Mouse (Mus musculus) adrenal gland, adult 10 weeks (tissue): Measurements from ENCODE around the gene Mbnl2. TPM values are rescaled to one million over a fixed set of nuclear protein-coding genes. Genes with fewer than 3 reads are reported as not detected.

ENCODE experiments used
- polyA plus RNA-seq: library from polyadenylated mRNA; stranded (reverse); fragments of 350-450 nt; fragmentation: Illumina TruSeq; extraction: RNeasy Lipid Tissue Mini Kit (QIAGEN cat#74804); gene quantifications from one replicate; pipeline ENCODE4 v1.2.3, GENCODE M21; 2014; ENCODE audit warnings: low read depth, low replicate concordance

The Mbnl2 gene
- 666 TPM for polyA plus RNA-seq

DNA sequence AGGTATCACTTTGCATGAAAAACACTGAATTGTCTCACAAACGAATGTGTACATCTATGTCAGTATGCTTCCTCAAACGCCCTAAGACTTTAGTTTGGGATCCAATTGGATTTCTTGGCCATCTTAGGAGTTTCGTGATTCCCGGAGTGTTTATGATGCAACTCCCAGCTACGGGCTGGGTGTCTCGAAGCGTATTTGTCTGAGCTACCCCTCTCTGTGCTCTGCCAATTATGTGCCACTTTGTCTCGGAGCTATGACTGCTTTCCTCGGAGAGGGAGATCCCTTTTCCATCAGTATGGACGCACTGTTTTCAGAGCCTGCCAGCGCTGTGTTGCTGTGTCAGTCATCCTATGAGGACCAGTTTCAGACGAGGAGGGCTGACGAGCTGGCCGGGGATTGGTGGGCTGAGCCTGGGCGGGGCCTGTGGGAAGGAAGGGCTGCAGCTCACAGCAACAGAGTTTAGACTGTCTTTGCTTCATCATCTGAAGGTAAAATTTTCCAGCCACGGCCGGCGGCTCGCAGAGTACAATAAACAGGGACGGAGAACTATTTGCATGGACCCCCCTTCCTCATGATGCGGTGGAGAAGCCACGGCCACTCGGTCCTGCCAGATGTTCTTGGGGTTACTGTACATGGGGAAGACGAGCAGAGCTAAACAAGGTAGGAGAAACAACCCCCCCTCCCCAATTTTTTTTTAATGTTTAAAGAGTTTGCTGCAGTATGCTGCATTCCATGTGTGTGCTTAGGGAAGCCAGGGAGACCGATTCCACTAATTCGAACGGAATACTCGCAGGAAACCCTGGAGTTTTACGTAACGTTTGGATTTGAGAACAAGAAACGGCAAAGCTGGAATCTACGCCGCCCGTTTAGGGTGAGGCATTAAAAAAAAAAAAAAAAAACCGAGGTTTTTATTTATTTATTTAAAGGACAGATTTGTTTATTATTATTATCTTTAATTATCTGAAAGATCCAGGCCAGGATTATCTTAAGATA is at the start of gene Mbnl2:
TSS of gene Mbnl2 (plus strand) at position 424 of the 993 bp plus-strand sequence.

GRCm38 (mm10) chr14:120477982-120478568 is 202.6 kb downstream of the Mbnl2 start, which contains the start of gene Rap2a:
TSS of gene Rap2a (plus strand) at chr14:120478444.

Other genes starting within 250 kb of the Mbnl2 start
- not detected for gene Oxgr1, start 233.2 kb upstream of the Mbnl2 start, polyA plus RNA-seq
- 42.8 TPM for gene Rap2a, start 202.8 kb downstream of the Mbnl2 start, polyA plus RNA-seq